Mouse (Mus musculus) kidney, adult 2 months (tissue): ENCODE measurements around the gene Blmh. TPM values are rescaled to one million over a fixed set of nuclear protein-coding genes. Genes with fewer than 3 reads are reported as not detected.

ENCODE experiments used
- DNase-seq: peaks from one replicate; pipeline ENCODE4 v3.0.0; 2021
- H3K27ac ChIP-seq: fragments of 200-500 bp; 2 replicates; pipeline ENCODE4 v1.5.1; 2012; ENCODE audit warnings: low read depth, low read length, control low read depth, inconsistent platforms; ENCODE audit not compliant: insufficient read depth
- H3K27me3 ChIP-seq: fragments of 200-500 bp; replicated peaks from 2 replicates; pipeline ENCODE4 v1.6.1; 2012; ENCODE audit warnings: mild to moderate bottlenecking, moderate library complexity, low read length, inconsistent platforms; ENCODE audit not compliant: control insufficient read depth, insufficient read depth
- H3K36me3 ChIP-seq: fragments of 200-500 bp; 2 replicates; pipeline ENCODE4 v1.6.1; 2012; ENCODE audit warnings: mild to moderate bottlenecking, moderate library complexity, low read length, inconsistent platforms; ENCODE audit not compliant: control insufficient read depth, insufficient read depth
- H3K4me1 ChIP-seq: fragments of 200-500 bp; 2 replicates; pipeline ENCODE4 v1.6.1; 2011; ENCODE audit warnings: low read length; ENCODE audit not compliant: control insufficient read depth, insufficient read depth
- H3K4me3 ChIP-seq: fragments of 200-500 bp; 2 replicates; pipeline ENCODE4 v1.5.1; 2011; ENCODE audit warnings: mild to moderate bottlenecking, low read depth, low read length, control low read depth; ENCODE audit not compliant: insufficient read depth
- CTCF ChIP-seq: fragments of 200-500 bp; conservative IDR thresholded peaks from 2 replicates; pipeline ENCODE4 v1.5.1; 2011; ENCODE audit warnings: low read depth, mild to moderate bottlenecking, control low read depth, low read length, moderate library complexity, mixed read lengths; ENCODE audit not compliant: insufficient read depth, insufficient read length
- POLR2A ChIP-seq: fragments of 200-500 bp; IDR thresholded peaks from one replicate; pipeline ENCODE4 v1.6.1; 2011; ENCODE audit warnings: low read depth, low read length, control low read depth
- WGBS: fragments of 180-500 bp; shearing (Covaris S2); methylation state at CpG from one replicate; pipeline ENCODE4 v1.1.7; 2018; 5-methylcytosine and 5-hydroxymethylcytosine counted together
- polyA plus RNA-seq: library from polyadenylated mRNA; depleted of rRNA; stranded (reverse); fragments of >200 nt; gene quantifications from 2 replicates; pipeline ENCODE4 v1.2.3, GENCODE M21; 2012

The Blmh gene
- polyA plus RNA-seq, 1 experiment, result 27.8 TPM

DNA sequence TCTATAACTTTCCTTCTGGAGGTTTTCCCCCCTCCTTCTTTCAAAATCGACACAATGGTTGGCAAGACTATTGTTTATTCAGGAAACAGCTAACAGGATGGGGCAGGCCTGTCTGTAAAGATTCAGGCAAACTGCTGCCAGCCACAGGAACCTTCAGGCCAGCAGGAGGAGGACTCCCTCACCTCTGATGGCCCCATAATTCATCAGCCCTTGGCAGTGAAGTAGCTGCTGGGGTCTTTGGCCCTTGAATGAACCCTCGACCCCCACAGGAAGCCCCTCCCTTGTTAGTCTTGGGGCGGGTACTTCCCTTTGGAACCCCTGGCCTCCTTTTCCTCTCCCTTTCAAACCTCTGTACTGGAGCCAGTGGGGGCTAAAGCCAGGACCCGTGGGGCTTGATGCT lies 31.0 kb upstream of the Blmh start:
- Histone ChIP-seq H3K4me1 (peaks cover 23% of the 10 kb centered on the region), H3K4me3 (no peak overlapping the region), H3K27me3 (no peaks in the 10 kb centered on the region), H3K27ac (peak overlapping the region; percentile 83), H3K36me3 (no peaks in the 10 kb centered on the region)
- no peak for TF ChIP-seq CTCF
- 16% methylated on average over 4 of the region's 4 CpGs for WGBS
- DNase-seq, result peak; percentile 84

DNA sequence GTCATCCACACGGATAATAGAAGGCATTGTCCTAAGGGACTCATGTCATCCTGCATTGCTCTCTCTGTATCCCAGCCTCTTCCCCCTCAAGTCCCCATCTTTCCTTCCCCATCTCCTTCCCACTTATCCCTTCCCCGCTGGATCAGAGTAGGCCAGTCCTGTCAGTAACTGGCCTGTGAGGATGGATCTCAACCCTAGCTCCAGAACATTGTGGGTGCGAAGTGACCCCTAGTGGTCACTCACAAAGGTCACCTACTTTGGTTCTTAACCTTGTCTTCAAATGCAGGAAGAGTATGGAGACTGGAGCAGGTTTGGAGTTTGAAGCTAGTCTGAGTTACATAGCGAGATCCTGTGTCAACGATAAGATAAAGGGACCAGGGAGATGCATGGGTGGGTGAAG lies 30.4 kb upstream of the Blmh start:
- Histone ChIP-seq H3K36me3 (no peaks in the 10 kb centered on the region), H3K4me1 (peaks cover 23% of the 10 kb centered on the region), H3K27me3 (no peaks in the 10 kb centered on the region), H3K4me3 (no peak overlapping the region), H3K27ac (peak overlapping the region; percentile 41)
- 33% methylated on average over 5 of the region's 5 CpGs for WGBS
- TF ChIP-seq CTCF (peak; percentile 85), POLR2A (no peak)
- DNase-seq, result peak; percentile 81

DNA sequence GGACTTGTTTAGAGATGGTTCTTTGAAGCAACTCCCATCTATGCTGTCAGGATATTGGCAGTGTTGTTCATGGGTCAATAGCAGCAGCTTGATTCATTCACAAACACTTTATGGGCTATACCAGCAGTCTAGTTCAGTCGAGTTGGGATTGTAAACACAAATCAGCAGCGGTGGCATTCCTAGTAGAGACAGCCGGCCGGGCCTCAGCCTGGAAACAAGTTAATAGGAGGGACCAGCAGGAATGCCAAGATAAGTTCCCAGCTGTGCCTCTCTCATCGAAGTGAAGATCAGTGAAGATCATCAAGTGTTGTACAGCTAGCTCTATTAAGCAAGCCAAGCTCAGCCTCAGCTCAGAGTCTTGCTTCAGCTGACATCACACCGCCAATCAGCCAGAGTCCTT lies 28.2 kb upstream of the Blmh start:
- WGBS, result 43% methylated on average over 6 of the region's 6 CpGs
- H3K36me3 ChIP-seq, result no peaks in the 10 kb centered on the region
- TF ChIP-seq POLR2A, result no peak
- TF ChIP-seq CTCF, result no peak
- 0 out of 2 replicates have a peak overlapping the region, but pooled peaks have one; percentile 52 for H3K27ac ChIP-seq
- no peak overlapping the region for H3K4me3 ChIP-seq
- H3K4me1 ChIP-seq, result peaks cover 23% of the 10 kb centered on the region
- H3K27me3 ChIP-seq, result no peaks in the 10 kb centered on the region
- no peak for DNase-seq

DNA sequence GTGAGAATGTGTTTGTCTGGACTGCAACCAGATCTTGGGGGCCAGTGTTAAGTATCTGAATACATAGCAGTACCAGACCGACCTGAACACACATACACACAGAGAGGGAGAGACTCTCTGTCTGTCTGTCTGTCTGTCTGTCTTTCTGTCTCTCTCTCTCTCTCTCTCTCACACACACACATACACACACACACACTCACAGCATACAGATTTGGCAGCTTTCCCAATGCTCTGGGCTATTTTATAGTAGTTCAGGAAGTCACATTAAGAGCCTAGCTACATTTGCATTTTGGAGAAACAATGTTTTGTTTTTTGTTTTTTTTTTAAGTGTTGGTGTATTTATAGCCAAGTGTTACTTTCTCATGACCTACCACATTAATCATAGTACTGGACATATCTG lies 27.5 kb upstream of the Blmh start:
- Histone ChIP-seq H3K4me1 (peaks cover 23% of the 10 kb centered on the region), H3K4me3 (no peak overlapping the region)

DNA sequence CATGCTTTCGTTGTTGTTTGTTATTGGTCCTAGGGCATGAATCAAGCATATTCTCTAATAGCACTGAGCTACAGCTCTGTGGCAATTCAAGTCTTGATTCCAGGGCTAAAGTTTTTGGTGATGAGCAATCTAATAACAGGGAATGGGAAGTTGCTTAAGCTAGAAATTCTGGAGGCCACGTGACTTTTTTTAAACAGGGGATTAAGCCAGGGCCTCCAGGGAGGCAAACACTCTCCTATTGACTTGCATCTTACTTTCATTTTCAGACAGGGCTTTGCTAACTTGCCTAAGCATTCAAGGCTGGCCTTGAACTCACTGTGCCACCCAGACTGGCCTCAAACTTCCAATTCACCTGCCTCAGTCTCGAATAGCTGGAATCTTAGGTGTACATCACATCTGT lies 26.7 kb upstream of the Blmh start:
- Histone ChIP-seq H3K4me3 (no peak overlapping the region), H3K4me1 (peaks cover 21% of the 10 kb centered on the region), H3K27me3 (no peaks in the 10 kb centered on the region), H3K27ac (peak overlapping the region; percentile 52; the same call in 1 of the 2 replicates), H3K36me3 (no peaks in the 10 kb centered on the region)
- TF ChIP-seq POLR2A (no peak), CTCF (no peak)
- WGBS, result 40% methylated on average over 3 of the region's 3 CpGs
- no peak for DNase-seq

More for the DNA sequence above, 27.5 kb upstream of the Blmh start:
- H3K27me3 ChIP-seq, result no peaks in the 10 kb centered on the region
- WGBS, result 58% methylated on average over 1 of the region's 1 CpGs
- H3K27ac ChIP-seq, result peak overlapping the region; percentile 70
- no peaks in the 10 kb centered on the region for H3K36me3 ChIP-seq
- TF ChIP-seq POLR2A, result no peak
- TF ChIP-seq CTCF, result no peak
- DNase-seq, result peak; percentile 48

DNA sequence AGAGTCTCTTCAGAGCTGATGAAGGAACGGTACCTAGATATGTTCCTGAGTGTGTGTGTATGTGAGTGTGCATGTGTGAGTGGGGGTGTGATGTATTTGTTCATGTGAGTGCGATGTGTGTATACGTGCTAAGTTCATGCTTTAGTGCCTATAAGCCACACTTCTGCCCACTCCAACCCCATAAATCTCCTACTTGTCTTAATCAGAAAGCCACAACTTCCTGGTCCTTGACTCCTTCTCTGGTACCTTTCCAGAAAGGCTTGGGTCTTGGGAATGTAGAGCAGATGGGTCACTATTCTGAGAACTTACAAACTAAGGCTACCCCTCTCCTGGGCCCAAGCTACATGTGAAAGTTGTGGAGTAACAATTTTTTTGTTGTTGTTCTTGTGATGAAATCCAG lies 25.9 kb upstream of the Blmh start:
- Histone ChIP-seq H3K4me3 (no peak overlapping the region), H3K36me3 (no peaks in the 10 kb centered on the region), H3K27me3 (no peaks in the 10 kb centered on the region), H3K27ac (no peak overlapping the region), H3K4me1 (peaks cover 18% of the 10 kb centered on the region)
- TF ChIP-seq CTCF (no peak), POLR2A (no peak)
- WGBS, result 79% methylated on average over 3 of the region's 3 CpGs
- no peak for DNase-seq

DNA sequence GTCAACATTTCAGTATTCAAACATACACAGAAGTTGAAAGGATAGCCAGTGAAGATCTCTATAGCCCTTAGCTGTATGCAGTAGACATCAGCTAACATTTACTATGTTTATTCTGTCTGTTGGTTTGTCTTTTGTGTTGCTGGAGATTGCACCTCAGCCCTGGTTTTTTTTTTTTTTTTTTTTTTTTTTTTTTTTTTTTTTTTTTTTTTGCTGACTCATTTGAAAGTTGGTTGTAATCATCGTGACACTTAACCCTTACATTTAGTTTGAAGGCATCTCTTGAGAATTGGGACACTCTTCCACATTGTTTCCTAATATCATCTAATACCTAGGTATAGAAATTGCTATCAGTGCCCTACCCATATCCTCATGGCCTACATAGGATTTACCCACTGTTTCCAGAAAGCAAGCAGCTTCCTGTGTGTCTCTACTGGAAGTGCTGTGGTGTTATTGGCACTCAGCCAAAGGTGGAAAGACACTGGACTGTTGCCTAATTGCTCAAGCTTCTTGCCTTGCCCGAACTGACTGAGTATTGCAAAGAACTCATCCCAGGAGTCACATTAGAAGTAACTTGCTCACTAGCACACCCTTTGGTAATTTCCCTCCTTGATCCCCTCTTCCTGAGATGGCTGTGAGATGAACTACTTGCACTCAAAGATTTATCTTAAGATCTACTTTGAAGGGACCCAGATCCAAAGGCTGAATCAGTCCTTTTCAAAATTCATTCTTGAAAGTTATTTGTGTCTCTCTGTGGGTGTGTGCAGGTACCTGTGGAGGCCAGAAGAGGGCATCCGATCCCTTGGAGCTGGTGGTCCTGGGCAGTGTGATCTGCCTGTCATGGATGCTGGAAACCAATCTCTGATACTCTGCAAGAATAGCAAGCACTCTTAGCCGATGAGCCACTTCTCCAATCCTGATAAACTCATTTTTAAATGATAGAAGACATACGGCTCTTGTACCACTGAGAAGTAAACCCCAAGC lies 24.6 kb upstream of the Blmh start:
- 53% methylated on average over 5 of the region's 5 CpGs for WGBS
- TF ChIP-seq CTCF (peak; percentile 62), POLR2A (no peak)
- no peaks in the 10 kb centered on the region for H3K36me3 ChIP-seq
- no peak overlapping the region for H3K4me3 ChIP-seq
- no peaks in the 10 kb centered on the region for H3K27me3 ChIP-seq
- DNase-seq, result peak; percentile 86
- peaks cover 20% of the 10 kb centered on the region for H3K4me1 ChIP-seq
- H3K27ac ChIP-seq, result 0 out of 2 replicates have a peak overlapping the region, but pooled peaks have one; percentile 22
